Mouse (Mus musculus) stomach, embryonic 14.5 days (tissue): Measurements from ENCODE around the gene Hist3h2ba. TPM values are rescaled to one million over a fixed set of nuclear protein-coding genes. Genes with fewer than 3 reads are reported as not detected.

Source experiments
- ATAC-seq: fragments of 200-750 bp; cut with Nextera tagmentation; 2 replicates; pipeline ENCODE4 v1.8.0; 2017; ENCODE audit warnings: low read depth, moderate TSS enrichment; ENCODE audit not compliant: insufficient number of reproducible peaks, insufficient read depth, low FRiP score
- H3K27ac ChIP-seq: fragments of 300-500 bp; sonication (generic); 2 replicates; pipeline ENCODE4 v1.5.1; 2014; ENCODE audit warnings: mild to moderate bottlenecking, low read length, moderate library complexity, mixed read lengths
- H3K27me3 ChIP-seq: fragments of 300-500 bp; sonication (generic); 2 replicates; pipeline ENCODE4 v1.6.1; 2014; ENCODE audit warnings: low read length, control low read depth, mixed read lengths; ENCODE audit not compliant: control insufficient read depth, insufficient read depth
- H3K36me3 ChIP-seq: fragments of 300-500 bp; sonication (generic); 2 replicates; pipeline ENCODE4 v1.6.1; 2014; ENCODE audit warnings: mild to moderate bottlenecking, control low read depth, low read length, moderate library complexity, mixed read lengths; ENCODE audit not compliant: control insufficient read depth, insufficient read depth
- H3K4me1 ChIP-seq: fragments of 300-500 bp; sonication (generic); 2 replicates; pipeline ENCODE4 v1.6.1; 2014; ENCODE audit warnings: low read length, control low read depth, mixed read lengths; ENCODE audit not compliant: control insufficient read depth, insufficient read depth
- H3K4me2 ChIP-seq: fragments of 300-500 bp; sonication (generic); replicated peaks from 2 replicates; pipeline ENCODE4 v1.6.1; 2014; ENCODE audit warnings: low read depth, low read length, control low read depth
- H3K4me3 ChIP-seq: fragments of 300-500 bp; sonication (generic); 2 replicates; pipeline ENCODE4 v1.5.1; 2014; ENCODE audit warnings: low read depth, low read length, control low read depth
- H3K9ac ChIP-seq: fragments of 300-500 bp; sonication (generic); replicated peaks from 2 replicates; pipeline ENCODE4 v1.6.1; 2014; ENCODE audit warnings: low read depth, mild to moderate bottlenecking, control low read depth, low read length, moderate library complexity, mixed read lengths
- H3K9me3 ChIP-seq: fragments of 300-500 bp; sonication (generic); 2 replicates; pipeline ENCODE4 v1.6.1; 2016; ENCODE audit warnings: low read depth, low read length, control low read depth; ENCODE audit not compliant: control insufficient read depth
- WGBS: fragments of 180-500 bp; shearing (Covaris S2); extraction: QIAGEN DNeasy Blood & Tissue Kit; methylation state at CpG from one replicate; pipeline ENCODE4 v1.1.7; 2014; 5-methylcytosine and 5-hydroxymethylcytosine counted together
- microRNA-seq: library from miRNA; unstranded; fragments of <30 nt; microRNA quantifications from one replicate; pipeline ENCODE4, GENCODE M21; 2016
- polyA plus RNA-seq: library from polyadenylated mRNA; unstranded; fragments of >200 nt; fragmentation: Nextera tagmentation; extraction: Ambion mirVana; gene quantifications from 2 replicates; pipeline ENCODE4 v1.2.1, GENCODE M21; 2014

Hist3h2ba gene
- polyA plus RNA-seq, 1 experiment from 2014 or later, result 31.2 TPM

DNA sequence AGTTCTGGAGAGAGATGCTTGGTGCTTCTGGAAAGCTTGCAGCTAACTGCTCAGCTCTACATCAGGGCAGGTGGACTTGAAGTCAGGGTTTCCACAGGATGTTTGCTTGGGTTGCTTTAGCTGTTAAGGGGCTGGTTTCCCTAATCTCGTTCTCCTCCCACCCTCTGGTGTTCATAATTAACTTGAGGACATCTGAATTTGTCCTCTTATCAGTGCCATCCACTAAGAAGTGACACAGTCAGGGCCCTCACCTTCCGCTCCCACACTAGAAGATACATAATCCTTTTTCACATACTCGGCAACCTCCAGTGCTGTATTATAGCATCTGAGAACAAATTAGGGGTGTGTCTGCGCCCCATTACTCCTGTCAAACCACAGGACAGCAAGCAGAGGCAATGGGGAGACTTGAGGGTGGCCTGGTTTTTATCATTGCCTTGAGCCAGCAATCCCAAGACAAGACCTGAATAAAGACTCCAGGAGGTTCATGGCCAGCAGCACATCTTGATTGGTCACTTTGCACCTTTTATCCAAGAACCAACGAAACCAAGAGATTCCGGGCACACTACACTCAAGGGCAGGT, 44.5 kb downstream of the Hist3h2ba start:
- no peak for ATAC-seq
- Histone ChIP-seq H3K27ac (no peak overlapping the region), H3K9me3 (no peaks in the 10 kb centered on the region), H3K4me3 (no peak overlapping the region), H3K9ac (no peak overlapping the region), H3K4me1 (no peaks in the 10 kb centered on the region), H3K4me2 (no peak overlapping the region), H3K27me3 (no peaks in the 10 kb centered on the region), H3K36me3 (peaks cover 23% of the 10 kb centered on the region)
- WGBS, result 65% methylated on average over 6 of the region's 6 CpGs

DNA sequence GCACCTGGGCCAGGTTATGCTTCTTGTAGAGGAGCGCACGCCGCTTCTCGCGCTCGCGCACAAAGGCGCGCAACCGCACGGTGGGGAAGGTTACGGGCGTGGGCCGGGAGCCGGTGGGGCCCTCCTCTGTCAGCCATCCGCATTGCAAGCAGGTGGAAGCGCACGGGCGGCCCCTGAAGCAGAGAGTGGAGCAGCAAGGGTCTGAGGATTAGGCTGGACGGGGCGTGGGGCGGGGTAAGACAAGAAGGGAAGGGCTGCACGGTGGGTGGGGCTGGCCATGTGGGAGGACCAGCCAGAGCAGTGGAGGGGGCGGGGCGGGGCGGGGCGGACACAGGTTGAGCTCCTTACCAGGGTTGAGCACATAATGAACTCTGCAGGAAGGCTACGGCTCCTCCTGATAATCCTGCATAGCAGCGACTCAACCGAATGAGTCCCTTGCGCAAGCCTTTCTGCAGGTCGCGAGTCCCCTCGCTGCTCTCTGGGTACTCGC, 45.7 kb downstream of the Hist3h2ba start:
- no peaks in the 10 kb centered on the region for H3K9me3 ChIP-seq
- WGBS, result 2% methylated on average over 31 of the region's 35 CpGs
- no peaks in the 10 kb centered on the region for H3K27me3 ChIP-seq
- H3K4me3 ChIP-seq, result peak overlapping the region; percentile 30
- H3K27ac ChIP-seq, result no peak overlapping the region
- ATAC-seq, result peak; percentile 89
- no peak overlapping the region for H3K9ac ChIP-seq
- H3K4me2 ChIP-seq, result peak overlapping the region; percentile 58
- 0 out of 2 replicates have a peak, but pooled peaks cover 5% of the 10 kb centered on the region for H3K4me1 ChIP-seq
- peaks cover 15% of the 10 kb centered on the region; the same call in 1 of the 2 replicates for H3K36me3 ChIP-seq

DNA sequence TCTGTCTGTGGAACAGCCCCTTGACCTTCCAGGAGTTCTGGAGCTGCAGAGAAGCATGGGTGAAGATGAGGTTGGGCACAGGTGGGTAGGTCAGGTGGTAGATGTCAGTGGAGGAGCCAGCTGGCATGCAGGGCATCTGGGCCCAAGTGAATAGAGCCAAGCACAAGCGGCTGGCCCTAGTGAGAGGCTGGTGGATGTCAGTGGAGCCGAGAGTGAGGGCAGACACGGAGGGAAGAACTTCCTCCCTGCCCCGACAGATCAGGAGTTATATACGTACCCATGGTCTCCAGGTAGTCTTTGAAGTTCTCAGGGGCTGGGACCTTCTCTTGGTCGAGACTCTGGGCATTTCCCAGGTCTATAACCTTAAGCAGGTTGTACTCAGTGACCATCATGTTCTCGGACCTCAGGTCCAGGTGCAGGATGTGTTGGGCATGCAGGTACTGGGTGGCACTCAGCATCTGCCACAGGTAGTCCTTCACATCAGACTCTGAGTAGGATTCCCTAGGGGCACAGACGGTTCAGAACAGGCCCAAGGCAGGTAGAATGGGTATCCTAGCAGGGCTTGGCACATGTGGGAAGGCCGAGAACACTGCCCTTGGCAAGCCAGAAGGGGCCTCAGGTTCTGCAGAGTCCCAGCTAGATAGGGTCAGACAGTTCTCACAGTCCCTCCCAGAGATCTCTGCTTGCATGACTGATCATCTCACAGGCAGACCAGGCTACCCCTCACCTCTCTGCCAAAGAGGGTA, 46.5 kb downstream of the Hist3h2ba start:
- Histone ChIP-seq H3K4me1 (0 out of 2 replicates have a peak, but pooled peaks cover 5% of the 10 kb centered on the region), H3K4me2 (0 out of 2 replicates have a peak overlapping the region, but pooled peaks have one; percentile 58), H3K4me3 (no peak overlapping the region), H3K9ac (no peak overlapping the region), H3K27me3 (no peaks in the 10 kb centered on the region), H3K36me3 (peaks cover 7% of the 10 kb centered on the region; the same call in 1 of the 2 replicates), H3K9me3 (no peaks in the 10 kb centered on the region), H3K27ac (no peak overlapping the region)
- no peak for ATAC-seq
- WGBS, result 80% methylated on average over 9 of the region's 9 CpGs

DNA sequence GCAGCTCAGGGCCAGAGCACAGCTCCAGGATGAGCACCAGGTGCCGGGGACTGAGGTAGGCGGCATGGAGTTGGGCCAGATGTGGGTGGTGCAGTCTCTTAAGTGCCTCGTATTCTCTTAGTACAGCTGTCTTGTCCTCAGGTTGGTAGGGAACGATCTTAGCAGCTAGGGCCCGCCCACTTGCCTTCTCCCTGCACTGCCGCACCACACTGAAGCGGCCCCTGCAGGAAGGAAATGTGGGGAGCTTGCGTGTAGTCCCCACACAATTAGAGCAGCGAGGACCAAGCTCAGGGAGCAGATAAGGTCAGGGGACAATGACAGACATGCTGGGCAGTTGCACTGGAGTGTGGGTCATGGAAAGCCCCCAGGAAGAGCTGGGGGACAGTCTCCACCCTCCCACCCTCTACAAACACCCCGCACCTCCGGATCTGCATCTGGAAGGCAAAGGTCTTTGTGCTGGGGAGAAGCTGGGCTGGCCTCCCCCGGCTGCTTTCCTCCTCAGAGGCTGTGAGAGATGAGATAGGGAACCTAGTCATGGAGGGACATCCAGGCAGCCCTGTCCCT, 47.2 kb downstream of the Hist3h2ba start:
- no peaks in the 10 kb centered on the region for H3K9me3 ChIP-seq
- no peak overlapping the region for H3K27ac ChIP-seq
- peaks cover 2% of the 10 kb centered on the region; the same call in 1 of the 2 replicates for H3K36me3 ChIP-seq
- ATAC-seq, result no peak
- 0 out of 2 replicates have a peak, but pooled peaks cover 5% of the 10 kb centered on the region for H3K4me1 ChIP-seq
- H3K27me3 ChIP-seq, result no peaks in the 10 kb centered on the region
- WGBS, result 49% methylated on average over 12 of the region's 12 CpGs
- H3K4me2 ChIP-seq, result no peak overlapping the region
- H3K4me3 ChIP-seq, result no peak overlapping the region
- no peak overlapping the region for H3K9ac ChIP-seq

DNA sequence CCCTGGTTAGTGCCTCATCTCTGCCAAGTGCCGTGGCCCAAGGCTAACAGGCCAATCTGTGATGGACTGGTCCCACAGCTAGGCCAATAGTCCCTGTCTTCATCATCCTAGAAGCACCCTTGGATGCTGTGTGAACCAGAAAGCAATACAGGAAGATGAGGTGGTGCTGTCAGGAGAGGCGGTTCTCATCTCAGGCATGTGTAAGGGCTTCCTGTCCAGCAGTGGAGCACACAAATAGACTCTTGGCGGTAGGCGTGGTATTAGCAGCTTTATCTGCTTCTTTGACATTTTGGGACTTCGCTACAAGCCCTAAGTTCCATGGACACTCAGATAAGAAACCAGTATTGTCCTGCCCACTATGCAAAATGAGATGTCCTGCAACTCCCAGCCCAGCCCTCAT, 48.8 kb downstream of the Hist3h2ba start:
- Histone ChIP-seq H3K4me3 (no peak overlapping the region), H3K9me3 (no peaks in the 10 kb centered on the region), H3K27ac (no peak overlapping the region), H3K36me3 (no peaks in the 10 kb centered on the region), H3K4me1 (0 out of 2 replicates have a peak, but pooled peaks cover 5% of the 10 kb centered on the region), H3K4me2 (no peak overlapping the region), H3K9ac (no peak overlapping the region), H3K27me3 (no peaks in the 10 kb centered on the region)
- no peak for ATAC-seq
- whole genome bisulfite sequencing, result 80% methylated on average over 5 of the region's 5 CpGs

Small RNAs within 50 kb of the gene (microRNA-seq; reads per million reads assigned to microRNA genes)
- not detected for gene Gm44313

Other genes with a start within 250 kb of the Hist3h2ba start
- not detected in 2 replicates for gene Olfr319, start 249.8 kb upstream of the Hist3h2ba start, polyA plus RNA-seq
- not detected in 2 replicates for gene Olfr318, start 224.9 kb upstream of the Hist3h2ba start, polyA plus RNA-seq
- gene Olfr317, start 209.7 kb upstream of the Hist3h2ba start, polyA plus RNA-seq, result not detected in 2 replicates
- not detected in 2 replicates for gene Olfr316, start 196.2 kb upstream of the Hist3h2ba start, polyA plus RNA-seq
- gene Olfr315, start 175.7 kb upstream of the Hist3h2ba start, polyA plus RNA-seq, result not detected in 2 replicates
- not detected in 2 replicates for gene Olfr314, start 166.0 kb upstream of the Hist3h2ba start, polyA plus RNA-seq
- gene Fam183b, start 147.0 kb upstream of the Hist3h2ba start, polyA plus RNA-seq, result 5.0 and 8.7 TPM in 2 replicates
- gene Olfr313, start 133.9 kb upstream of the Hist3h2ba start, polyA plus RNA-seq, result not detected in 2 replicates
- not detected in 2 replicates for gene Olfr312, start 119.7 kb upstream of the Hist3h2ba start, polyA plus RNA-seq
- gene Olfr311, start 109.7 kb upstream of the Hist3h2ba start, polyA plus RNA-seq, result not detected in 2 replicates
- 11.4 and 12.4 TPM in 2 replicates for gene Gm12258, start 101.8 kb upstream of the Hist3h2ba start, polyA plus RNA-seq
- 7.1 and 9.4 TPM in 2 replicates for gene 2810021J22Rik, start 81.7 kb upstream of the Hist3h2ba start, polyA plus RNA-seq
- gene Zfp39, start 44.7 kb upstream of the Hist3h2ba start, polyA plus RNA-seq, result 7.5 and 8.2 TPM in 2 replicates
- 0.07 TPM in 1 of 2 replicates, not detected in the other for gene Btnl10, start 31.0 kb upstream of the Hist3h2ba start, polyA plus RNA-seq
- gene Rnf187, start 10.0 kb upstream of the Hist3h2ba start, polyA plus RNA-seq, result 211 and 222 TPM in 2 replicates
- 32.4 and 33.9 TPM in 2 replicates for gene Hist3h2a, start 5.8 kb downstream of the Hist3h2ba start, polyA plus RNA-seq
- 0.20 and 0.62 TPM in 2 replicates for gene Trim17, start 5.8 kb downstream of the Hist3h2ba start, polyA plus RNA-seq
- gene Trim11, start 29.2 kb downstream of the Hist3h2ba start, polyA plus RNA-seq, result 18.1 and 20.3 TPM in 2 replicates
- 0.69 and 0.75 TPM in 2 replicates for gene Obscn, start 187.5 kb downstream of the Hist3h2ba start, polyA plus RNA-seq
- gene Iba57, start 214.8 kb downstream of the Hist3h2ba start, polyA plus RNA-seq, result 1.8 and 2.6 TPM in 2 replicates
- gene Gjc2, start 234.3 kb downstream of the Hist3h2ba start, polyA plus RNA-seq, result 0.36 TPM in 1 of 2 replicates, not detected in the other
- 124 and 130 TPM in 2 replicates for gene Guk1, start 243.3 kb downstream of the Hist3h2ba start, polyA plus RNA-seq